Mouse (Mus musculus) spleen, postnatal 36 days (tissue): ENCODE results near the gene Pkn3.
"Not testable (repeated sequence)": the region's sequence is repeated elsewhere in the genome, so short reads cannot be mapped to it uniquely, and the experiment has no call there.

Experiments used
- DNase-seq, 2 experiments: peaks; one replicate each; pipeline ENCODE4 v3.0.0; 2022; ENCODE audit warnings: low spot score in 2 of 2, mixed read lengths in 1 of 2

Pkn3 gene

DNA sequence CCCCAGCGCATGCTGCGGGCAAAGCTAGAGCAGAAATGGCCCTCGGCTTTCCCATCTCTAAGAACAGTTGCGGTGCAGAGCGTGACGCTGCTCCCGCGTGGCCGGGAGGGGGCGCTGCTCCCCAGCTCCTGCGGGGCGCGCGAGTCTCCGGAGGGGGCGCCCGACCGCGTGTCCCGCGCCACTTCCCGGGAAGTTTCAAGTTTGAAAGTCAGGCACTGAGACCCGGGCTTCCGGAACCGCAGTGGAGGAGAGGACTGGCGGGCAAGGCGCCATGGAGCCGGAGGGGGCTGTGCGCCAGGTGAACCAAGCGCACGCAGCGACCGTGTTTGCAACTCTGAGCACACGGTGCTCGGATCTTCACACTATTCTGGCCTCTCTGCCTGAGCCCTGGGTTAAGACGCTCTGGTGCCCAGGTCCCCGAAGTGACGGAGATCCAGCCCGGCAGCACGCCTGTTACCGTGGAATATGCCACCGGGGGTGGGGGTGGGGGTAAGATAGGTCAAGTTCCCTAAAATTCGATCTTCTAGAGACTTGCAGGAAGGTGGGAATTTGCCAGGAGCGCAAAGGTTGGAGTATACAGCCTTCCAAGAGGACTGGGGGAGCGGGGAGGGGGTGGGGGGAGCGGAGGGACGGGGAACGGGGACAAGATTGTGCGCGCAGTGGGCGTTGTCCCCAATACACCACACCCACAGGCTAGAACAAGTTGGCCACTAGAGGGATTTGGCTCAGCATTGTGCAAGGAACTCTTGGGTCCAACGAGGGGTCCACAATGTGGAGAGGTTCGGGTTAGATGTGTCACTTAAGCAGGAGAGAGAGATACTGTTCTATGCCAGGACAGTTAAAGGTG lies at the start of gene Pkn3:
TSS of gene Pkn3 (plus strand) at position 183 of the 847 bp plus-strand sequence.
- DNase-seq = peak; percentile 62 to 75

DNA sequence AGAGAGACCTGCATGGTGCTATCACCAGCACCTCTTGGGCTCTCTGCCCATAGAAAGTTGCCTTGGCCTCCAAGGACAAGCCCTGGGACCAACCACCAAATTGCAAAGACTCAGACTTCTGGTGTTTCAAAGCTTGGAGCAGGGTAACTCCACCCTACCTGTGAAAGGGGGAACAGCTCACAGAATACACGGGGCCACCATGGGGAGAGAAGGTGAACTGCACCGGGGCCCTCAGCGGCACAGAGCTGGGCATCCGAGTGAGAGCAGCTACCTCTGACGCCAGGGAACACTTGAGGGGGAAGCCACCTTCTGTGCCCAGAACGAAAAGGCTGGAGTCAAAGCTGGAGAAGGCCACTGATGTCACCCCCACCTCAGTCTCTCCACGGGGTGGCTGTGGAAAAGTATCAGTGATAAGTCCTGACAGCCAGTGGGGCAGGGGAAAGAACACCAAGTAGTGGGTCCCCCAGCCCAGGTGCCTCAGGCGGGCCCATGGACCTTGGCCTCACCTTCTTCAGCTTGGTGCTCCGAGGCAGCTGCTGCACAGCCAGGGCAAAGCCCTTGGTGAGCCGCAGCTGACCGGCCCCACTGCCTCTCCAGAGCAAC lies 45.1 kb upstream of the Pkn3 start:
- DNase-seq = no peak

DNA sequence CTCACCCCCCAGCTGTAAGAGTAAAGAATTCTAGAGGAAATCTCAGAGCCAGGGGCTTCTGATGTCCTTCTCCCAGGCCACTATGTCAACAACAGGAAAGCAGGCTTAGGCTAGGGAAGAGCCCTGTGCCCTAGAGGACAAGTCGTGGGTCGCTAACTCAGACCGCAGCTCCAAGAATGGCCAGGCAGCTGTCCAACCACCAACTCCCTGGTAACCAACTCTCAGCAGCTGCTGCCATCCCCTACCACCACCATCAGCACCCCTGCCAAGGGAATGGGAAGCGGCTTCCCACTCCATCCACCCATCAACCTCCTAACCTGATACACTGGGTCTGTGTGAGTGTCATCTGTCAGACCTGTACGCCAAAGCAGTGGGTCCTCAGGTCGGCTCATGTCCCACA lies 44.5 kb upstream of the Pkn3 start:
- no peak for DNase-seq

GRCm38 (mm10) chr2:30037762-30038161 lies 39.7 kb upstream of the Pkn3 start:
- DNase-seq = no peak

DNA sequence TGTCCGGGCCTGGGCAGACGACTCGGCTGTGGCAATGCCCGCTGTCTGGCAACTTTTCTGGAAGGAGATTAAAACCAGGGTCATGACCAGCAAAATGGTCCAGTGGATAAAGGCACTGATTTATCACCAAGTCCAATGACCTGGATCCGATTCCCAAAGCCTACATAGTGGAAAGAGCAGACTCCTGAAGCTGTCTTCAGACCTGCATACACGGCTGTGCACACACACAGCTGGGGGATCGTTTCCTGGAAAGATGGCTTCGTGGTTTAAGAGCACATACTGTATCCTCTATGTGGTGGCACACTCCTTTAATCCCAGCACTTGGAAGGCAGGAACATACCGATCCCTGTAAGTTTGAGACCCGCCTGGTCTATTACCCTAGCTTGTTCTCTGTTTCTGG lies 39.1 kb upstream of the Pkn3 start:
- no peak for DNase-seq

- DNase-seq = no peak
These were observed 37.8 kb upstream of the Pkn3 start for GRCm38 (mm10) chr2:30039687-30040086.

GRCm38 (mm10) chr2:30042445-30042844 lies 35.0 kb upstream of the Pkn3 start:
- DNase-seq = peak; percentile 71 to 73

- no peak for DNase-seq
These were observed 32.9 kb upstream of the Pkn3 start for GRCm38 (mm10) chr2:30044550-30044949.

DNA sequence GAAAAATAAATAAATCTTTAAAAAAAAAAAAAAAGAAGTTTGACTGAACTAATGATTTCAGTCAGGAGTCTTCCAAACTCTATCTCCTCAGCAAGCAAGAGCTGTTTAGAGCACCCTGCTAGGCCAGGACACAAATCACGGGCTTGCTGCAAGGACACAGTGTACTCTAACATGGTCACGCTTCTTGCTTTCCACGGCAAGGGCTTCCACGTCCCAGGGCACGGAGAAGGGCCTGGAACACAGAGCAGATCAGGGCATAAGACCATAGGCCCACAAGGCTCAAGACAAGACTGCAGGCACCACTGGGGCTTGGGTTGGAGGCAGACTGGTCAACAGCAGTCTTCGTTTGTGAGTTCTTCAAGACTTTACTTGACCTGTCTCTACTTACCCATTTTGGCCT lies 30.4 kb upstream of the Pkn3 start:
- DNase-seq = no peak

DNA sequence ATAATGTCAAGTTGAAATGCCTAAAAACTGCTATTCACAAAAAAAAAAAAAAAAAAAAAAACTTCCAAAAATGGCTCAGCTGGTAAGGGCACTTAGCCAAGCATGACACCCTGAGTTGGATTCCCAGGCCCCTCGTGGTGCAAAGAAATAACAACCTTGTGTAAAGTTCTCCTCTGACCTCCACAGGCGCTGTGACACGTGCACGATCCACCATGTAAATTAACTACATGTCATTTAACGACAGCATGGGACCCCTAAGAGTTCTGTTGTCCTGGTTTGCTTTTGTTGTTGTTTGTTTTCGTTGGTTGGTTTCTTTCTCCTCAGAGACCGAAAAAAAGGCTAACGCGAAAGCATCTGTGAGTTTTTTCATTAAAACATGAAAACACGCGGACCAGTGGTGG lies 29.4 kb upstream of the Pkn3 start:
- peak in 1 of 2 experiments; percentile 25 for DNase-seq

DNA sequence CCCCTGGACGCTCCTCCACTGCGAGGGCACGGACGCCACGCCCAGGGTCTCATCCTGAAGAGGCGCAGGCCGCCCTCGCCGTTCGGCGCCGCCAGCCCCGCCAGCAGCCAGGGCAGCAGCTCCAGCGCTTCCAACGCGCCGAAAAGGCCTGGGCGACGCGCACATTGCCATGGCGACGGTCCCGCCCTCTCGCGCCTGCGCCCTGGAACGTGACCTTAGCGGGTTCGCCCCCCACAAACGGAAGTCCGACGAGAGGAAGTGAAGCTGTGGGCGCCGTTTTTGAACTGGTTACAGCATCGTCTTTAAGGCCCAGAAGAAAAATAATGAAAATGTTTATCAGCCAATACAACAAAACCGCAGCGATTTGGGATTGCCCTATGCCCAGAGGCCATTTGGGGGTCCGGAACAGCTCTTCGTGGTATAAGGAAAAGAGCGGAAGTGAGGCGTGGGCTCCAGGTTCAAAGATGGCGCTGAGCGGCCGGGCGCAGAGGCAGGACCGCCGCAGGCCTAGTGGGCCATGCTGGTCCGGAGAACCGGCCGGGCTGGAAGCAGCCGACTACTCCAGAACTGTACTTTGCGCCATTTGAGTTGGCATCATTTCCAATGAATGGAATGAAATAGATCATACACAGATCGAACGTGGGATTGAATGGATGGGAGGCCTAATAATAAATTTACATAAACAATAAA lies 28.6 kb upstream of the Pkn3 start, which contains the start of gene Wdr34:
TSS of gene Wdr34 (minus strand) at position 183 of the 690 bp plus-strand sequence.
- DNase-seq = peak; percentile 95 to 96

DNA sequence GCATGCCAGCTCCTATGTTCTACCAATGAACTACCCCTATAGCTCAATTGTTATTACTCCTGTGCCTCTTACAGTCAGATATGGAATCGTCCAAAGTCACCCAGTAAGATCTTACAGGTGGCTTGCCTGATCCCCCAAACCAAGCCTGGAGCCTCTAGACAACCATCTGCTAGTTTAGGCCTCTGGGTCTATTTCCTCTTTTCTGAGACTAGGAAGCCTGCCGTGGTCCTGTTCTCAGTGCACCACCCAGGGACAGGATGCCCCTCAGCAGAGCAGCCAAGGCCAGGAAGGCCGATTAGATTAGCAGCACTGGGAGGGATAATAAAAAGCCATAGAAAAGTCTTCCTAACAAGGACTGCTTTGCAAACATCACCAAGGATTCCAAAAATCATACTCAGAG lies 27.7 kb upstream of the Pkn3 start:
- DNase-seq = peak in 1 of 2 experiments; percentile 18

GRCm38 (mm10) chr2:30051992-30052761 lies 25.3 kb upstream of the Pkn3 start:
- no peak for DNase-seq

GRCm38 (mm10) chr2:30055310-30055709 lies 22.2 kb upstream of the Pkn3 start:
- not testable (repeated sequence) for DNase-seq

GRCm38 (mm10) chr2:30056736-30057135 lies 20.7 kb upstream of the Pkn3 start:
- DNase-seq = no peak

- DNase-seq = peak in 1 of 2 experiments; percentile 34
These were observed 20.1 kb upstream of the Pkn3 start, which contains the start of gene Set for GRCm38 (mm10) chr2:30057223-30057904. TSS of gene Set (plus strand) at chr2:30057378.

DNA sequence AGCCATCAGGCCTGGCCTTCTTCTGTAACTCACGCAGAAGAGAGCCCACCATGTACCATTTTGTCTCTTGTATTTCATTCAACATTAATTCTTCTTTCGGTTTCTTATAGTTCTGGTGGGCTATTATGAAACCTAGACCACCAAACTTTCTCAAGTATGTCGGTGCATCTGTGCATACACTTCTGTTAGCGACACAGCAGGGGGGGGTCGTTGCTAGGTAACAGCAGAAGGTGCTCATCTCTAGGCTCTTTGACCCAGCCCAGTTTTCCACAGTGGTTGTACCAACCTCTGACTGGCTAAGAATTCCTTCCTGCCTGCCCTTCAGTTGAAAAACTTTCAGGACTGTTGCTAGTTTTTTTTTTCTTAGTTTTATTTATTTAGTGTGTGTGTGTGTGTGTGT lies 19.1 kb upstream of the Pkn3 start:
- no peak for DNase-seq

GRCm38 (mm10) chr2:30061215-30062166 lies 16.0 kb upstream of the Pkn3 start:
- peak; percentile 50 to 57 for DNase-seq

DNA sequence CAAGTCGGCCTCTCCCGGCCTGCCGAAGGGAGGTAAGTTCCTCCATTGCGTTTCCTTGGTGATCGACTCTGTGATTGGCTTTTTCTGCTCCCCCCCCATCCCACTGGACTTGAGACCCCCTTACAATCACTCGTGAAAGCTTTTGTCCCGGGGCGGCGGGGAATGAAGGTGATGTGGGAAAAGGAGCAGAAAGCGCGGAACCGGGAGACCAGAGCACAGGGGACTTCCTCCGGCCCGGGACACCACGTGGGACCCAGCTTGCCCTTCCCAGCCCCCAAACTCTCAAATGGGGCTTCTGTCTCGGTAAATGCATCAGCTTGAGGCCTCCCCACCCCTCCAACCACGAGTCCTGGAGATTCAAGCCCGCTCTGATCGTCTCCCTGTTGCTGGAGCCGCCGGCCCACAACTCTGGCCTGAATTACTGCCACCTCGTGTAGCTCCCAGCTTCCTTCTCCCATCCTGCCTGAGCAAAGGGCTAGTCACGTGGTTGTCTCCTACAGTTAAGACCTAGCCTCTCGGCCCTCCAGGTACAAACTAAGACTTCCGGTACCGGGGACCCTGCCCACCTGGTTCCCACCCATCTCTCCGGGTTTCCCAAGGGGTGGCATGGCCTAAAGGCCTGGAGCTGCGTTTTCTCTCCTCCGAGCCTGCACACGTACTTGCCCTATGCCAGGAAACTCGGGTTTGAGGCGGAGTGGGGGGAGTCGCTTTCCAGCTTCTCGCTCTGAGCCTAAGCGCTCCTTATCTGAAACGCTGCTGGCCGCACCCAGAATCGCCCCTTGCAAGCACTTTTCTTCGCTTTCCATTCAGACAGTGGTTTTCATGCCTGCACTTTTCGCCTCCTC lies 15.0 kb upstream of the Pkn3 start:
- peak; percentile 43 to 52 for DNase-seq
